Mouse (Mus musculus) macrophage (primary cell): ENCODE results near the gene Cacfd1. TPM values are rescaled to one million over a fixed set of nuclear protein-coding genes. Genes with fewer than 3 reads are reported as not detected.

Experiments used
- polyA plus RNA-seq: library from polyadenylated mRNA; stranded (reverse); fragments of 250-400 nt; gene quantifications from 3 replicates; pipeline ENCODE4 v1.2.4, GENCODE M21; 2018; ENCODE audit warnings: inconsistent platforms

The Cacfd1 gene
- polyA plus RNA-seq, 1 experiment from 2014 or later: 10.7 TPM

Other genes starting within 250 kb of the Cacfd1 start
- gene Abo, start 144.9 kb upstream of the Cacfd1 start, polyA plus RNA-seq: not detected in 3 replicates
- 16.4 to 25.2 TPM (median 21.2 TPM) in 3 replicates for gene Surf6, start 107.0 kb upstream of the Cacfd1 start, polyA plus RNA-seq
- gene Med22, start 99.2 kb upstream of the Cacfd1 start, polyA plus RNA-seq: 14.4 to 39.2 TPM (median 31.3 TPM) in 3 replicates
- gene Rpl7a, start 99.2 kb upstream of the Cacfd1 start, polyA plus RNA-seq: 1,034 to 1,136 TPM (median 1,099 TPM) in 3 replicates
- gene Surf2, start 93.6 kb upstream of the Cacfd1 start, polyA plus RNA-seq: 25.6 to 50.5 TPM (median 36.1 TPM) in 3 replicates
- 55.2 to 73.5 TPM (median 59.6 TPM) in 3 replicates for gene Surf1, start 93.4 kb upstream of the Cacfd1 start, polyA plus RNA-seq
- gene Surf4, start 76.0 kb upstream of the Cacfd1 start, polyA plus RNA-seq: 126 to 164 TPM (median 160 TPM) in 3 replicates
- gene Stkld1, start 75.9 kb upstream of the Cacfd1 start, polyA plus RNA-seq: 0.30 to 0.79 TPM (median 0.44 TPM) in 3 replicates
- 33.6 to 77.4 TPM (median 33.7 TPM) in 3 replicates for gene Rexo4, start 45.5 kb upstream of the Cacfd1 start, polyA plus RNA-seq
- not detected in 3 replicates for gene Adamts13, start 36.5 kb upstream of the Cacfd1 start, polyA plus RNA-seq
- 2.9 to 43.2 TPM (median 3.8 TPM) in 3 replicates for gene Slc2a6, start 18.1 kb downstream of the Cacfd1 start, polyA plus RNA-seq
- gene Mymk, start 62.3 kb downstream of the Cacfd1 start, polyA plus RNA-seq: not detected in 3 replicates
- not detected in 3 replicates for gene Adamtsl2, start 69.5 kb downstream of the Cacfd1 start, polyA plus RNA-seq
- gene Fam163b, start 132.6 kb downstream of the Cacfd1 start, polyA plus RNA-seq: not detected in 3 replicates
- gene Dbh, start 155.3 kb downstream of the Cacfd1 start, polyA plus RNA-seq: not detected in 3 replicates
- gene Sardh, start 238.4 kb downstream of the Cacfd1 start, polyA plus RNA-seq: 0.89 to 2.1 TPM (median 1.0 TPM) in 3 replicates